Mouse (Mus musculus) layer of hippocampus, postnatal 10 days (tissue): Measurements from ENCODE around the gene Gm9733. TPM values are rescaled to one million over a fixed set of nuclear protein-coding genes. Genes with fewer than 3 reads are reported as not detected.
"Not testable (repeated sequence)": the region's sequence is repeated elsewhere in the genome, so short reads cannot be mapped to it uniquely, and the experiment has no call there.

Source experiments
- DNase-seq, 2 experiments: peaks; one replicate each; pipeline ENCODE4 v3.0.0; 2021; ENCODE audit warnings: low spot score in 2 of 2
- long read RNA-seq: library from polyadenylated mRNA; stranded (forward); transcript quantifications from one replicate; pipeline ENCODE4 v2.0.0, GENCODE M21; 2023
- total RNA-seq, 2 experiments: library from RNA; stranded (reverse); gene quantifications; 2 replicates each; pipeline ENCODE4 v1.2.3; 2021

The Gm9733 gene
- total RNA-seq, result not detected
- long read RNA-seq, result 0 reads

GRCm38 (mm10) chr3:15332063-15332462 lies at the start of gene Gm9733:
Gene Gm9733 (minus strand): TSS chr3:15332302.
- DNase-seq, result no peak

DNA sequence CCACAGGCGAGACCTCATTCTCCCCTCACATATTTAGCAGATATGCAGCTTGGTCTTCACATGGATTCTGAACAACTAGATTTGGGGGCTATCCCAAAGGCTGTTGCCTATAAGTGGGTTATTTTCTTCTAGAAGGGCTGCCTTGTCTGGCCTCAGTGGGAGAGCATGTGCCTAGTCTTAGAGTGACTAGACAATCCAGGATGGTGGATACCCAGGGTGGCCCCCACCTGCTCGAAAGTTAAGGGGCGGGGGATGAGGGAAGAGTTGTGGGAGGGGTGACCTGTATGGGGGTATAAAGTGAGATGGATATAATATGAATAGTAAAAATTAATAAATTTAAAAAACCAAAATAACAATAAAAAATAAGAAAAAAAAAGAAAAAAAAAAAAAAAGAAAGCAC lies 23.6 kb upstream of the Gm9733 start:
- DNase-seq, result not testable (repeated sequence)

GRCm38 (mm10) chr3:15350318-15350717 lies 18.2 kb upstream of the Gm9733 start:
- DNase-seq, result not testable (repeated sequence)

DNA sequence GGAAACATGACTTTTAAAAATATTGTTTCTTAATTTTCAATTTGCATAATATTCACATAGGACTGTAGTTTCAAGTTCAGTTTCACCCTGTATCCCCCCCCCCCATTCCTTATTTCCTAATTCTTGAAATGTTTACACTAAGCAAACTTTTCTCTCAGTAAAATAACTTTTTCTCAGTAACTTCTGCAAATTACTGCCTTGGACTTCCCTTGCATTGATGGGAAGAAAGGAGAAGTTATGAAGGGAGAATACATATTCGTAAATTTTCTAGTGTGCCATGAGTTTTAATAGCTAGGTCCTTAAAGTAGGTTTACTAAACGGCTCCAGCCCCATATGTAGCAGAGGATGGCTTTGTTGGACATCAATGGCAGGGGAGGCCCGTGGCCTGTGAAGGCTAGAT lies 13.5 kb upstream of the Gm9733 start:
- not testable (repeated sequence) for DNase-seq

GRCm38 (mm10) chr3:15340287-15340686 lies 8.2 kb upstream of the Gm9733 start:
- DNase-seq, result no peak

DNA sequence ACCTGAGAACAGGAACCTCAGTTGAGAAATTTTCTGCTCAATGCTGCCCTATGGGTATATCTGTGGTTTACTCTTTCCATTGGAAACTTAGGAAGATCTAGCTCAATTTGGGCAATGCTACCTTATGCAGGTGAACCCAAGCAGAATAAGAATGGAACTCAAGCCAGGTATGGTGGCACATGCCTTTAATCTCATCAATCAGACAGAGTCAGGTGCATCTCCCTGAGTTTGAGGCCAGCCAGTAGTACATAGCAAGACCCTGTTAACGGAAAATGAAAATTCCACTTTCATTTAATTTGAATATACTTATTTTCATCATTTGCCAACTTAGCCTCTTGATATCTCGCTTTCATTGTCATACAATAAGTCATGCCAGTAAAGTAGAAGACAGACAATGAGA lies 2.1 kb upstream of the Gm9733 start:
- no peak for DNase-seq

DNA sequence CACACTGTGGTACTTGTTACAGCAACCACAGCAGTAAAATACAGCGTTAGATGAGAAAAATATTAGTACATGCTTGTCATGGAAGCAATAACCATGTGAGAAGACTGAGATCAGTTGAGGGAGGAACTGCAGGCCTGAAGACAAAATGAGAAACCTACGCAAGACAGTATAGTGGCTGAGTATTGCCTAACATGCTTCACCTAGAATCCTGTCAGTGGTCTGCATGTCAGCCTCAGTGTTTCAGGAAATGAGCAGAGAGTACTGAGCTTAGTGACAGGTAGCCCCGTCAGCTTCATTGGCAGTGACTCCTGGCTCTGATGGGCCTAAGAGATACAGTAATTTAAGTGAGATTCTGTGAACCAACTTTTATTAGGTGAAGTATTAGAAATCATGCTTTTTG lies 557 bp downstream of the Gm9733 start:
- DNase-seq, result no peak

DNA sequence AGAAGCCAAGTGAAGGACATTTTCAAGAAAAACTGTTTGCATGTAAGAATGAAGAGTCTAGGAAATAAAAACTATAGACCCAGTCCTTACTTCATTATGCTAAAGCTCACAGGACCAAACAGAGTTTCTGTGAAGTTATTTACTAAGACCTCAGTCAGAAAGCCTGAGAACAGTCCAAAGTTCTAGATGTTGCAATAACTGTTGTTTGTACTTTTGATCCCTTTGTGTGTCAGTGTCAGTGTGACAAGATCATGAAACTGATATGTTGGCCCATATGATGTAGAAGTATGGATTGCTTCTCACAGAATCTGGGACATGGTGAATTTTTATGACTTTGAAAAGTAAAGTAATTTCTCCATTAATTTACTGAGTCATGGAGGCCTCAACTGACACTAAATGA lies 2.6 kb downstream of the Gm9733 start:
- no peak for DNase-seq

DNA sequence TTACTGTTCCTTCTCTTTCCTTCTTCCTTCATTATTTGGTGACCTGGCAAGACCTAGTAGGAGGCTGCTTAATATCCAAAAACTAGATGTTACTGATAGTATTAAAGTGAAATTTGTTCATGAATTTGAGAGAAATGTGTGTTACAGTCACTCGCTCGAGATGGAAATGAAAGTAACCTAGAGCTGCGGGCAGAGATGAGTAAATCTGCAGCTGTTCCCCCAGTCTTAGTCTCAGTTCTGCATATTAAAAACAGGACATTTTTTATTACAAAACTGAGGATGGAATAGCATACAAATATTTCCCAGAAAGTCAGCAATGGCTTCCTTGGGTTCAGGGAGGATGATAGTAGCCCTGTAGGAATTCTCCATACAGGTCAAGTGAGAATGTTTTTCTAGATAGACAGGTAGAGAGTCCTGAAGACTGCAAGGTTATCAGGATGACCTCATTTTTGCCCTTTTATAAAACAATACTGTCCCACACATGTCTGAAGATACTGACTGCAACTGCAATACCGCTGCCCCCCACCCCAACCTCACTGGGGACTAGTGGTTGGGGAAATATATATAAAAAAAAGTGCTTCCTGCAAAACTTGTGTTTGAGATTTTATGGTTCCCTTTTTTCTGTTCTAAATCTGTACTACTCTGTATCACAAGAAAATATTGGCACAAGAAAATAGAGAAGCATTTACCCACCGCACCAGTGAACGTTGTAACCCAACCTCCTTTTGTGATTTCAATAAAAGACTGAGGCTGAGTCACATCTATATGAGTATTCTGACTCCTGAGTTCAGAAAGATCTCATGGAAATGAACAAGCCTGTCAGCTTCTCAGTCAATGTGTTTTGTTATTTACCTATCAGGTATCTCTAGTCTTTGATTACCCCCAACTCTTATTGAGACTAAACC lies 47.4 kb downstream of the Gm9733 start:
- DNase-seq, result no peak

DNA sequence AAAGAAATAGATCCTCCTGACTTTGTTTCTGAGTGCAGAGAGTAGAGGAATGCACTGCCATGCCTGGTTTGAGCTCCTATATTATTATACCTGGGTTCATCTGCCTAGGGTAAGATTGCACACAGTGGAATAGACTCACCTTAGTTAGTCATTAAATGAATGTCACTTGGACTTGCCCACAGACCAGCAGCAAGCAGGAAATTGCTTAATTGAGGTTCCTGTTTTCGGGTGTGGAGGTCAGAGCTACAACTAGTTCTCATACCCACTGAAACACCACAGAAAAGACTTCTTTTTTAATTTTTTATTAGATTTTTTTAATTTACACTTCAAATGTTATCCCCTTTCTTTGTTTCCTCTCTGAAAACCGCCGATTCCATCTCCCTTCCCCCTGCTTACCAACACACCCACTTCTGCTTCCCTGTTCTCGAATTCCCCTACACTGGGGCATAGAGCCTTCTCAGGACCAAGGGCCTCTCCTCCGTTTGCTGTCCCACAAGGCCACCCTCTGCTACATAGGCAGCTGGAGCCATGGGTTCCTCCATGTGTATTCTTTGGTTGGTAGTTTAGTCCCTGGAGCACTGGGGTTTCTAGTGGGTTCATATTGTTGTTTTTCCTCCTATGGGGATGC lies 56.1 kb downstream of the Gm9733 start:
- DNase-seq, result no peak

- no peak for DNase-seq
These were observed 67.7 kb downstream of the Gm9733 start for GRCm38 (mm10) chr3:15264450-15264849.

- DNase-seq, result no peak
These were observed 76.4 kb downstream of the Gm9733 start for GRCm38 (mm10) chr3:15255726-15256125.

Other genes with a start within 250 kb of the Gm9733 start
- not detected for gene Sirpb1a, start 94.2 kb upstream of the Gm9733 start, total RNA-seq
- not detected for gene Sirpb1b, start 242.8 kb upstream of the Gm9733 start, total RNA-seq